Mouse (Mus musculus) brain, embryonic 14.5 days (tissue): ENCODE measurements around the gene Carmil1.

Source experiments
- CTCF ChIP-seq: fragments of 200-500 bp; IDR thresholded peaks from 2 replicates; pipeline ENCODE4 v1.5.1; 2012; ENCODE audit warnings: inconsistent platforms, mild to moderate bottlenecking, moderate library complexity, borderline replicate concordance; ENCODE audit not compliant: insufficient read depth, insufficient read length; ENCODE audit errors: extremely low read depth
- POLR2A ChIP-seq: fragments of 200-500 bp; IDR thresholded peaks from 2 replicates; pipeline ENCODE4 v1.6.1; 2012; ENCODE audit warnings: mild to moderate bottlenecking, inconsistent platforms, borderline replicate concordance; ENCODE audit not compliant: poor library complexity, insufficient read depth, insufficient read length, severe bottlenecking; ENCODE audit errors: extremely low read depth

- TF ChIP-seq CTCF, result no peak
- TF ChIP-seq POLR2A, result no peak
These were observed 78.3 kb downstream of the Carmil1 start for GRCm38 (mm10) chr13:24202314-24202713.
